Mouse (Mus musculus): ENCODE results near the gene Cbx2. TPM values are rescaled to one million over a fixed set of nuclear protein-coding genes. Genes with fewer than 3 reads are reported as not detected.

Cbx2 gene
- total and polyA plus RNA-seq, 3 experiments: 13.1 to 13.3 TPM; not detected in 1

- TF ChIP-seq RCOR1 (IDR thresholded peaks at IDR 0.05; ENCODE audit: low read depth, low read length) (no peak), UBTF (IDR thresholded peaks at IDR 0.05; ENCODE audit: borderline replicate concordance, insufficient read depth, low read depth, low read length) (no peak), MAX (IDR thresholded peaks at IDR 0.05; ENCODE audit: low read length) (peak; percentile 61), NELFE (IDR thresholded peaks at IDR 0.05; ENCODE audit: low read depth, low read length) (peak; percentile 81), USF2 (IDR thresholded peaks at IDR 0.05; ENCODE audit: borderline replicate concordance in 1 of 2, insufficient read depth in 1 of 2, low read depth in 1 of 2, low read length in 2 of 2) (0 out of 4 replicates have a peak, but pooled peaks of 1 of the 2 experiments have one; percentile 3), ETS1 (IDR thresholded peaks at IDR 0.05; ENCODE audit: low read depth, low read length) (peak; percentile 49; the same call in 1 of the 2 replicates), POLR2A (IDR thresholded peaks at IDR 0.05; ENCODE audit: control insufficient read depth in 1 of 2, insufficient read depth in 1 of 2, low read depth in 1 of 2, low read length in 2 of 2, poor library complexity in 1 of 2) (peak; percentile 57 to 84), EP300 (IDR thresholded peaks at IDR 0.05; ENCODE audit: low read depth in 1 of 2, low read length in 2 of 2) (peak in 1 of 2 experiments; percentile 12; a peak in 1 of 4 replicates), GABPA (IDR thresholded peaks at IDR 0.05; ENCODE audit: low read depth, low read length) (no peak), CTCF (IDR thresholded peaks at IDR 0.05 in 2 of 3, conservative IDR thresholded peaks at IDR 0.05 in 1 of 3; ENCODE audit: control insufficient read depth in 1 of 3, insufficient read depth in 1 of 3, low read depth in 2 of 3, low read length in 3 of 3, poor library complexity in 1 of 3, severe bottlenecking in 1 of 3) (0 out of 6 replicates have a peak, but pooled peaks of 1 of the 3 experiments have one; percentile 1), MAZ (IDR thresholded peaks at IDR 0.05; ENCODE audit: low read depth, low read length) (peak; percentile 98), USF1 (IDR thresholded peaks at IDR 0.05; ENCODE audit: low read depth, low read length) (peak; percentile 83), BHLHE40 (IDR thresholded peaks at IDR 0.05; ENCODE audit: borderline replicate concordance, low read depth, low read length) (no peak; the same call in 1 of the 2 replicates), TCF12 (IDR thresholded peaks at IDR 0.05; ENCODE audit: low read depth, low read length) (peak; percentile 14; the same call in 1 of the 2 replicates), JUND (IDR thresholded peaks at IDR 0.05; ENCODE audit: low read depth, low read length) (no peak), ZMIZ1 (IDR thresholded peaks at IDR 0.05; ENCODE audit: low read depth, low read length) (peak; percentile 86; the same call in 1 of the 2 replicates), CHD2 (IDR thresholded peaks at IDR 0.05; ENCODE audit: low read length) (no peak), ELF1 (IDR thresholded peaks at IDR 0.05; ENCODE audit: low read depth, low read length) (peak; percentile 61; the same call in 1 of the 2 replicates)
Observed at GRCm38 (mm10) chr11:119040600-119041324, 18.0 kb downstream of the Cbx2 start, which contains the start of gene Cbx8 (continued).

- peak overlapping the region; percentile 84 to 90 for H3K4me3 ChIP-seq (ENCODE audit: control insufficient read depth in 1 of 2, insufficient read depth in 1 of 2, low read depth in 2 of 2, low read length in 2 of 2)
- TF ChIP-seq NELFE (IDR thresholded peaks at IDR 0.05; ENCODE audit: low read depth, low read length) (no peak), TBP (IDR thresholded peaks at IDR 0.05; ENCODE audit: low read depth, low read length) (0 out of 2 replicates have a peak, but pooled peaks have one; percentile 8), USF1 (IDR thresholded peaks at IDR 0.05; ENCODE audit: low read depth, low read length) (no peak)
- peaks cover 0 to 9% of the 10 kb centered on the region in 2 experiments; a peak in 2 of 4 replicates for H3K36me3 ChIP-seq (ENCODE audit: control insufficient read depth in 1 of 2, insufficient read depth in 2 of 2, low read length in 2 of 2)
- H3K79me2 ChIP-seq (ENCODE audit: control insufficient read depth, insufficient read depth, low read length, poor library complexity): peaks cover 4% of the 10 kb centered on the region
- peaks cover 0 to 10% of the 10 kb centered on the region in 2 experiments; a peak in 3 of 4 replicates for H3K4me1 ChIP-seq (ENCODE audit: control insufficient read depth in 1 of 2, insufficient read depth in 2 of 2, low read length in 2 of 2)
- no peaks in the 10 kb centered on the region for H3K27me3 ChIP-seq (ENCODE audit: control insufficient read depth in 1 of 2, insufficient read depth in 2 of 2, low read length in 2 of 2)
- no peak overlapping the region for H3K27ac ChIP-seq (ENCODE audit: control insufficient read depth, low read depth, low read length)
- DNase-seq (ENCODE audit: low read depth, low spot score): no peak
- H3K9me3 ChIP-seq (replicated peaks; ENCODE audit: insufficient read depth, low read length): no peaks in the 10 kb centered on the region
- H3K9ac ChIP-seq (ENCODE audit: control insufficient read depth, low read depth, low read length, poor library complexity, severe bottlenecking): peak overlapping the region; percentile 85
Observed at GRCm38 (mm10) chr11:119041325-119041716, 18.6 kb downstream of the Cbx2 start.
